Mouse (Mus musculus) heart, embryonic 14.5 days (tissue): ENCODE results near the gene Rgs7. TPM values are rescaled to one million over a fixed set of nuclear protein-coding genes. Genes with fewer than 3 reads are reported as not detected.

Experiments
- ATAC-seq: fragments of 200-750 bp; cut with Nextera tagmentation; 2 replicates; pipeline ENCODE4 v1.8.0; 2017; ENCODE audit warnings: low read depth, moderate TSS enrichment; ENCODE audit not compliant: insufficient number of reproducible peaks, insufficient read depth, low FRiP score
- H3K27ac ChIP-seq, 2 experiments: fragments of 200-500 bp in 1 of 2; fragments of 300-500 bp in 1 of 2; sonication (generic) in 1 of 2; replicated peaks in 1 of 2; 2 replicates each; pipeline ENCODE4 v1.5.1; 2012 to 2014; ENCODE audit warnings: low read depth in 2 of 2, low read length in 2 of 2, control low read depth in 1 of 2, mild to moderate bottlenecking in 1 of 2, mixed read lengths in 1 of 2; ENCODE audit not compliant: control insufficient read depth in 1 of 2, insufficient read depth in 1 of 2
- H3K27me3 ChIP-seq: fragments of 300-500 bp; sonication (generic); 2 replicates; pipeline ENCODE4 v1.6.1; 2014; ENCODE audit warnings: mild to moderate bottlenecking, low read length, control low read depth; ENCODE audit not compliant: control insufficient read depth, insufficient read depth
- H3K36me3 ChIP-seq: fragments of 300-500 bp; sonication (generic); 2 replicates; pipeline ENCODE4 v1.6.1; 2014; ENCODE audit warnings: mild to moderate bottlenecking, control low read depth, low read length, mixed read lengths; ENCODE audit not compliant: control insufficient read depth, insufficient read depth
- H3K4me1 ChIP-seq, 2 experiments: fragments of 200-500 bp in 1 of 2; fragments of 300-500 bp in 1 of 2; sonication (generic) in 1 of 2; 2 replicates each; pipeline ENCODE4 v1.6.1; 2012 to 2014; ENCODE audit warnings: low read length in 2 of 2, control low read depth in 1 of 2, mixed read lengths in 1 of 2; ENCODE audit not compliant: control insufficient read depth in 2 of 2, insufficient read depth in 2 of 2
- H3K4me2 ChIP-seq: fragments of 300-500 bp; sonication (generic); 2 replicates; pipeline ENCODE4 v1.6.1; 2014; ENCODE audit warnings: mild to moderate bottlenecking, low read length
- H3K4me3 ChIP-seq, 2 experiments: fragments of 200-500 bp in 1 of 2; fragments of 300-500 bp in 1 of 2; sonication (generic) in 1 of 2; 2 replicates each; pipeline ENCODE4 v1.5.1; 2012 to 2014; ENCODE audit warnings: low read length in 2 of 2, mild to moderate bottlenecking in 2 of 2, control low read depth in 1 of 2, low read depth in 1 of 2, moderate library complexity in 1 of 2; ENCODE audit not compliant: control insufficient read depth in 1 of 2, insufficient read depth in 1 of 2
- H3K9ac ChIP-seq: fragments of 300-500 bp; sonication (generic); 2 replicates; pipeline ENCODE4 v1.6.1; 2014; ENCODE audit warnings: mild to moderate bottlenecking, low read length
- H3K9me3 ChIP-seq: fragments of 300-500 bp; sonication (generic); 2 replicates; pipeline ENCODE4 v1.6.1; 2016; ENCODE audit warnings: low read length, control low read depth; ENCODE audit not compliant: control insufficient read depth
- WGBS: fragments of 180-500 bp; shearing (Covaris S2); extraction: QIAGEN DNeasy Blood & Tissue Kit; methylation state at CpG from one replicate; pipeline ENCODE4 v1.1.7; 2014; 5-methylcytosine and 5-hydroxymethylcytosine counted together
- polyA plus RNA-seq: library from polyadenylated mRNA; unstranded; fragments of >200 nt; fragmentation: Nextera tagmentation; extraction: Ambion mirVana; gene quantifications from 2 replicates; pipeline ENCODE4 v1.2.1, GENCODE M21; 2014

Gene Rgs7
- polyA plus RNA-seq, 1 experiment from 2014 or later, result 0.82 TPM

GRCm38 (mm10) chr1:175336191-175336590 lies 156.1 kb downstream of the Rgs7 start:
- Histone ChIP-seq H3K27me3 (no peaks in the 10 kb centered on the region), H3K9me3 (no peaks in the 10 kb centered on the region), H3K9ac (no peak overlapping the region), H3K4me3 (no peak overlapping the region), H3K4me1 (peaks cover 5 to 7% of the 10 kb centered on the region in 2 experiments; a peak in 3 of 4 replicates), H3K36me3 (no peaks in the 10 kb centered on the region), H3K4me2 (no peak overlapping the region), H3K27ac (no peak overlapping the region)
- WGBS, result 69% methylated on average over 4 of the region's 4 CpGs
- no peak for ATAC-seq

- peaks cover 5 to 7% of the 10 kb centered on the region in 2 experiments; a peak in 3 of 4 replicates for H3K4me1 ChIP-seq
- ATAC-seq, result no peak
- 44% methylated on average over 9 of the region's 9 CpGs for WGBS
- H3K4me3 ChIP-seq, result no peak overlapping the region
- no peak overlapping the region for H3K4me2 ChIP-seq
- no peaks in the 10 kb centered on the region for H3K27me3 ChIP-seq
- no peaks in the 10 kb centered on the region for H3K36me3 ChIP-seq
- H3K9me3 ChIP-seq, result no peaks in the 10 kb centered on the region
- no peak overlapping the region for H3K9ac ChIP-seq
- H3K27ac ChIP-seq, result no peak overlapping the region
Observed at GRCm38 (mm10) chr1:175333041-175333854, 159.1 kb downstream of the Rgs7 start.

GRCm38 (mm10) chr1:175329934-175330471 lies 162.3 kb downstream of the Rgs7 start:
- peaks cover 5 to 7% of the 10 kb centered on the region in 2 experiments; a peak in 3 of 4 replicates for H3K4me1 ChIP-seq
- no peak overlapping the region for H3K27ac ChIP-seq
- H3K9ac ChIP-seq, result no peak overlapping the region
- no peak overlapping the region for H3K4me3 ChIP-seq
- no peaks in the 10 kb centered on the region for H3K27me3 ChIP-seq
- H3K36me3 ChIP-seq, result no peaks in the 10 kb centered on the region
- H3K9me3 ChIP-seq, result no peaks in the 10 kb centered on the region
- WGBS, result 82% methylated on average over 3 of the region's 3 CpGs
- ATAC-seq, result no peak
- no peak overlapping the region for H3K4me2 ChIP-seq

GRCm38 (mm10) chr1:175322781-175323180 lies 169.5 kb downstream of the Rgs7 start:
- H3K4me1 ChIP-seq, result no peaks in the 10 kb centered on the region
- H3K36me3 ChIP-seq, result no peaks in the 10 kb centered on the region
- H3K4me3 ChIP-seq, result no peak overlapping the region
- H3K27me3 ChIP-seq, result no peaks in the 10 kb centered on the region
- ATAC-seq, result no peak
- no peak overlapping the region for H3K4me2 ChIP-seq
- H3K9ac ChIP-seq, result no peak overlapping the region
- no peak overlapping the region for H3K27ac ChIP-seq
- H3K9me3 ChIP-seq, result no peaks in the 10 kb centered on the region

- Histone ChIP-seq H3K4me2 (no peak overlapping the region), H3K27ac (no peak overlapping the region), H3K9ac (no peak overlapping the region), H3K9me3 (no peaks in the 10 kb centered on the region), H3K36me3 (no peaks in the 10 kb centered on the region), H3K4me1 (no peaks in the 10 kb centered on the region), H3K27me3 (no peaks in the 10 kb centered on the region), H3K4me3 (no peak overlapping the region)
- WGBS, result 81% methylated on average over 9 of the region's 9 CpGs
- ATAC-seq, result no peak
Observed at GRCm38 (mm10) chr1:175319205-175319604, 173.1 kb downstream of the Rgs7 start.

GRCm38 (mm10) chr1:175317264-175317663 lies 175.0 kb downstream of the Rgs7 start:
- Histone ChIP-seq H3K36me3 (no peaks in the 10 kb centered on the region), H3K27me3 (no peaks in the 10 kb centered on the region), H3K9me3 (no peaks in the 10 kb centered on the region), H3K4me1 (no peaks in the 10 kb centered on the region), H3K4me3 (no peak overlapping the region), H3K27ac (no peak overlapping the region), H3K4me2 (no peak overlapping the region), H3K9ac (no peak overlapping the region)
- ATAC-seq, result no peak
- WGBS, result 13% methylated on average over 1 of the region's 1 CpGs

GRCm38 (mm10) chr1:175307604-175308003 lies 184.7 kb downstream of the Rgs7 start:
- no peak overlapping the region for H3K9ac ChIP-seq
- 53% methylated on average over 3 of the region's 3 CpGs for WGBS
- no peak overlapping the region for H3K4me3 ChIP-seq
- no peaks in the 10 kb centered on the region for H3K9me3 ChIP-seq
- no peaks in the 10 kb centered on the region for H3K36me3 ChIP-seq
- H3K4me2 ChIP-seq, result no peak overlapping the region
- ATAC-seq, result no peak
- H3K27me3 ChIP-seq, result no peaks in the 10 kb centered on the region
- no peaks in the 10 kb centered on the region for H3K4me1 ChIP-seq
- H3K27ac ChIP-seq, result no peak overlapping the region
